Mouse (Mus musculus): ENCODE measurements at regions not wholly inside any gene's neighbourhood (a gene's known extent, or its start where the extent isn't known, plus 50 kb on each side); places are given as distances from the start of the nearest gene placed in this dataset.
"Not testable (repeated sequence)": the region's sequence is repeated elsewhere in the genome, so short reads cannot be mapped to it uniquely, and the experiment has no call there.

- not testable (repeated sequence) for TF ChIP-seq POLR2A (IDR thresholded peaks at IDR 0.05; ENCODE audit: control insufficient read depth in 1 of 2, insufficient read depth in 1 of 2, low read depth in 1 of 2, low read length in 2 of 2, poor library complexity in 1 of 2); MEF2A (IDR thresholded peaks at IDR 0.05; ENCODE audit: extremely low read depth, insufficient replicate concordance, low read depth, low read length, poor library complexity, severe bottlenecking); ZC3H11A (IDR thresholded peaks at IDR 0.05; ENCODE audit: low read depth, low read length); CTCF (IDR thresholded peaks at IDR 0.05 in 2 of 3, conservative IDR thresholded peaks at IDR 0.05 in 1 of 3; ENCODE audit: control insufficient read depth in 1 of 3, insufficient read depth in 1 of 3, low read depth in 2 of 3, low read length in 3 of 3, poor library complexity in 1 of 3, severe bottlenecking in 1 of 3); MAX (IDR thresholded peaks at IDR 0.05; ENCODE audit: low read length); ZMIZ1 (IDR thresholded peaks at IDR 0.05; ENCODE audit: low read depth, low read length); JUND (IDR thresholded peaks at IDR 0.05; ENCODE audit: low read depth, low read length)
Measured at GRCm38 (mm10) chr5:97719364-97719763, 262.5 kb upstream of the Gk2 start.

Measured in MEL (cell line).